Mouse (Mus musculus) skeletal muscle tissue, postnatal 0 days (tissue): Measurements from ENCODE around the gene Gm4788. TPM values are rescaled to one million over a fixed set of nuclear protein-coding genes. Genes with fewer than 3 reads are reported as not detected.

Experiments
- polyA plus RNA-seq: library from polyadenylated mRNA; unstranded; fragments of >200 nt; fragmentation: Nextera tagmentation; extraction: Ambion mirVana; gene quantifications from 2 replicates; pipeline ENCODE4 v1.2.1, GENCODE M21; 2015

Gene Gm4788
- polyA plus RNA-seq = not detected in 2 replicates

DNA sequence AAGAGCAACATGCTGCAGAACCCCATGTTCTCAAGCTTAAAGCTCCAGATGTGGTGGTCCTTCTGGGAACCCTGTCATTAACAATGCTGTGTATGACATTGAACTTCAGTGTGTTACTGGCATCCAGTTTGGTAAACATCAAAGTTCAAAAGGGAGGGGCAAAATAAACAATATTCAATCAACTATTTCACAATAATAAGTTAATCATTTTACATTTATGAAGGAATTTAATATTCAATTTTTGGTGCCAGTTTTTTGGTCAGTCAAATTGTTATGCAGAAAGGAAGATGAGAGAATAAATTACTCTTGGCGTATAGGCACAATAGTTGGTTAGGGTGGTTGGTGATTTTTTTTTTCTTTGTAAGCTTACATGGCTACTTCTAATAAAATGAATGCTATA lies at the start of gene Gm4788:
Gene Gm4788 (minus strand): TSS at position 101 of the 400 bp plus-strand sequence.

Other genes with a start within 250 kb of the Gm4788 start
- gene Cfhr1, start 221.0 kb downstream of the Gm4788 start, polyA plus RNA-seq = not detected in 2 replicates
- not detected in 2 replicates for gene Cfhr2, start 77.5 kb upstream of the Gm4788 start, polyA plus RNA-seq